Mouse (Mus musculus) gastrocnemius, postnatal 10 days (tissue): ENCODE measurements around the gene Ap2a1. TPM values are rescaled to one million over a fixed set of nuclear protein-coding genes. Genes with fewer than 3 reads are reported as not detected.
"Not testable (repeated sequence)": the region's sequence is repeated elsewhere in the genome, so short reads cannot be mapped to it uniquely, and the experiment has no call there.

Experiments
- DNase-seq: peaks from one replicate; pipeline ENCODE4 v3.0.0; 2021; ENCODE audit warnings: mixed read lengths
- total RNA-seq, 2 experiments: library from RNA; stranded (reverse); gene quantifications; 2 replicates each; pipeline ENCODE4 v1.2.3; 2021

The Ap2a1 gene
- total RNA-seq, 2 experiments from 2014 or later = 59.0 to 65.0 TPM

DNA sequence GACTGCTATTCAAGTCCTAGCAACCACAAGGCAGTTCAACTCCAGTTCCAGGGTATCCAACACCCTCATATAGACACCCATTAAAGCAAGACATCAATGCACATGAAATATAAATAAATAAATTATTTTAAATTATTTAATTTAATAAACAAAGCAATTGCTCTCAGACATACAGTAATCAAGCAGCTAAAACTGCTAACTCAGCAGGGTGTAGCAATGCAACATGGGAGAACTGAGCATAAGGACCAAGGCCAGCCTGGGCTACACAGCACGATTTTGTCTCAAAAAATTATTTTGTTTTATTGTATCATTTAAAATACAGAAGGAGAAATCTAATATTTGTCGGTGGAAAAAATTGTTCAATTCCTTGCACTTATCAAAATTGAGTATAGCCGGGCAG is 35.1 kb downstream of the Ap2a1 start:
- DNase-seq = no peak

DNA sequence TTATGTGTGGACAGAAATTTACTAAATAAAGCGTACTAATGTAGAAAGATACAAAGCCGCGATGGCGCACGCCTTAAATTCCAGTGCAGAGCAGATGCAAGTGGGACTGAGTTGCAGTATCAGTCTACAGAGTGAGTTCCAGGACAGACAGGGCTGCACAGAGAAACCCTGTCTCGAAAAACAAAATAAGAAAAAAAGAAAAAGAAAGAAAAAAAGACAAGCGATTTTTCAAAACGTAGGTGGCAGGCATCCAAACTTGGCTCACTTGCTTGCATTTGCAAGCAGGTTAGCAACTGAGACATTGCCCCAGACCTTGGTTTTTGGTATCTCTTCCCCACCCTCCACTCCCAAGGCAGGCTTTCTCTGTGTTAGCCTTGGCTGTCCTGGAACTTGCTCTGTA is 36.1 kb downstream of the Ap2a1 start:
- no peak for DNase-seq

DNA sequence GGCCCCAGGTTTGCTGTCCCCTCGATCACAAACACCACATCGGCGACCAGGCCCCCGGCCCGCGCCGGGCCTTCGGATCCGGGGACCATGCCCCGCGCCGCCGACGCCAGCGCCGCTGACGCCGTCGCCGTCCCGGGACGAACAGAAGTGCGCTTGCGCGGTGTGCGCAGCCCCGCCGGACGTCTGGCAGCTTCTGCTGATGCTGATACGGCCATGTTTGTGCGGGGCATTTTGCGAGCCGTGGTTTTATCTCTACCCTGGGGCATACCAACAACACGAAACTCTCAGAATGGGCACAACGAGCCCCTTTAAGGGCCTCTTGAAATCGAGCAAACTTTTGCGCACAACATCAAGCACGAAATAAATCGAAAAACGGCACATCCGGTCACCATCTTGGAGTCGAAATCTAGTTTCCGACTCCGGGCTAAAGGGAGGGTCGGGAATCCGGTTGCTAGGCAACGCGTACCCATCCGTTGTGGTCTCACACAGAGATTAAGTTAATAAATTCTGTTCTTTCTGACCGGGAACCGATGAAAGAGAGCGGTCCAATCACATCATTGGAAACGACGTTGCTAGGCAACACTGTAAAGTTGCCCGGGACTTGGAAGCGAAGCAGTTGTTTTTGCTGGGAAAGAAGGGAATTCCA is 36.9 kb downstream of the Ap2a1 start, which contains the start of gene Med25:
Med25 (minus strand) TSS at position 437 of the 646 bp plus-strand sequence.
- peak; percentile 87 for DNase-seq

DNA sequence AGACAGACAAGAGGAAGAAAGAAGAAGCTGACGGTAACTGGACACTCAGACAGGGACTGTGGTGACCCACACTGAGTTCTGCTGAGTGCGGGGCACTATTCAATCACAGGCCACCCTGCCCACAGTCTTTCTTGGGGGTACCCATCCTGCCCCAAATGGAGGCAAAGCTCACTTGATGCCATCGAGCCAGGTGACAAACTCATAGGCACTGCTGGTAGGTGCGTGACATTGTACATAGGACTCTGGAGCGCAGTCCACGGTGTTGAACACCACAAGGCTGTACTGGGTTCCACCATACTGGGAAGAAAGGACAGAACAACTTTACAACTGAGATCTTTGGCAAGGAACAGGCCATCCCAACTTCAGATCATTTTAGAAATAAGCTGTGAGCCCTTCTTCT is 37.7 kb downstream of the Ap2a1 start:
- DNase-seq = no peak

DNA sequence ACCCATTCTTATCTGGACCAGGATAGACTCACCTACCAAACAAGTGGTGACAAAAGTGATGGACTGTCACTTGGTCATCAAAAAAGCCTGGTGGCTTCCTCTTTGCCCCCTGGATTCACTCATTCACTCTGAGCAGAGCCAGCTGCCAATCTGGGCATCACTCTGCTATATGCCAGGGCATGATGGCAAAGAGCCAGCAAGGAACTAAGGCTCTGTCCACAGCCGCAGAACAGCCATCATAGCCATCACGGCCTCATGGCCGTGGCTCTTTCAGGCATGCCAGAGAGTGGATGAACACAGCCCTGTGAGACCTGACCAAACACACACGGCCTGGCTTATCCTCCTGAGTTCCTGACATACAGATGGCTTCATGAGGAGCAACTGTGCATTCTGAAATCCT is 38.6 kb downstream of the Ap2a1 start:
- no peak for DNase-seq

DNA sequence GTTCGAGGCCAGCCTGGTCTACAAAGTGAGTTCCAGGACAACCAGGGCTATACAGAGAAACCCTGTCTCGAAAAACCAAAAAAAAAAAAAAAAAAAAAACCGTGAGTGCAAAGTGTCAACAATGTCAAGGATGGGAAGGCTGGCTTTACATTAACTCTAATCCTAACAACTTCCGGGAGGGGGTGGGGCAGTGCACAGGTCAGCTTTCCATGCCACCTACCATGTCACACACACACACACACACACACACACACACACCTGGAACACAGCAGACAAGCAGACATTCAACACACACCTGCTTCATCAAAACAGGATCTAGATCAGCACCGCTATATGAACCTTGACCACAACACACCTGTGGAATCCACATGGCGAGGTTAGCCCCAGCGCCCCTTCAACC is 39.1 kb downstream of the Ap2a1 start:
- DNase-seq = no peak

DNA sequence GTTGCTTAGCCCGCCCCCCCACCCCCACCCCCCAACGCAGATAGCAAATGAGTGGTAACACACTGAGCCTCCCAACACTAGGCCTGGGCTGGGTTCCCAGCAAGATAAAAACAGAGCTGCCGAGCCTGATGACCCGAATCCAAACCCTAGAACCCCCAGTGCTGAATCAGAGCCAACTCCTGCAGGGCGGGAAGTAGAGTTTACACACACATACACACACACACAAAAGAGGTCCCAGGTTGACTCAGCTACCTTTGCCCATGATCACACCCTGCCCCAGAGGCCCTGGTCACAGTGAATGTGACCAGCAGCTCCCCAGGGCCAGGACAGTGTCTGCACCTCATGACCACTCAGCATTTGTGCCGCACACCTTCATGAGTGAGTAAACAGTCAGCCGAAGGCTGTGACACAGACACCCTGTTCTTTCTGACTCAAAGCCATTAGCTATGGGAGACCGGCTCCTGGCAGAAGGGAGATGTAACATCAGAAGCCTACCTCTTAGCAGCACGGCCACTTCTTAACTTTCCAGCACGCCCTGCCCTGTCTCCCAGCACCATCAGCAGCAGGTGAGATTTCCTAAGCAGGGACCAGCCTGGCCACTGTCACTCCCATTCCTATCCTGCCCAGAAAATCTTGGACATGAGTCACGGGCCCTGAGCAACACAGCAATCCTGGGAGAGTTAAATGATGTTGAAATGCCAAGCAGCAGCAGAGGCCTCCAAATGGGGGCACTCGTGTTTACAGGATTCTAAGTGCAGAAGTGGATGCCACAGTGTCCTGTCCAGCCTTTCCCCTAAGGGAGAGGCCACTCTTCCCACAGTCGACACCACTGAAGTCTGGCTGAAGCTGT is 40.8 kb downstream of the Ap2a1 start:
- DNase-seq = no peak

DNA sequence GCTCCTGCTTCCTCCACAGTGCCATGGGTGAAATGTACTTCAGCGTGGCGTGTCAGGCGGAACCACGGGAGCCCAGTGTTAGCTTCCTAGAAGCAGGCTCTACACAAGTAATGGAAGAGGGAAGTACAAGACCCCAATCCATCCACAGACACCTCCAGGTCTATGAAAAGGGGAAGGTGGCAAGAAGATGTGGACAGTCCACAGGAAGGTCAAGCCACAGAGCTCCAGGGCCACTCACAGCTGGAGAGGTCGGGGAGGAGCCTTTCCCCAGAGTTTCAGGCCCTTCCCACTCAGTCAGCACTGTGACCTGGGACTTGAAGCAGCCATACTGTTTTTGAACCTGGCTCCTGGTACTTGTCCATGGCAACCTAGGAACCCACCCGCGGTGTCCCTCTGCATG is 42.3 kb downstream of the Ap2a1 start:
- no peak for DNase-seq

DNA sequence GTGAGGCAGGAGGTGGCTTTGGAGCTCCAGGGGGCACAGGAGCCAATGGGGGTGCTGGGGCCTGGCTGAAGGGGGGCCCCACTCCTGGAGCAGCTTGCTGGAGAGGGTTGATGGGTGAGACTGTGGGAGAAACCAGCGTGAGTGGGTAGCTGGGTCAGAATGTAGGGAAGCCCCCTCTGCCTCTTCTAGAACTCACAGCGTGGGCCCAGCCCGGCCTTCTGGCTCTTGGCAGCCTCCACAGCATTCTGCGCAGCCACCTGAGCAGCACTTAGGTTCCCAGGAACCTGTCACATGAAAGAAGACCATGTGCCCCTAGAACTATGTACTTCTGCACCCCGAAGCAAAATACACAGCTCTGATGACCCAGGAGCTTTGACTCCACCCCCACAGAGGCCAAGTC is 44.7 kb downstream of the Ap2a1 start:
- DNase-seq = no peak

DNA sequence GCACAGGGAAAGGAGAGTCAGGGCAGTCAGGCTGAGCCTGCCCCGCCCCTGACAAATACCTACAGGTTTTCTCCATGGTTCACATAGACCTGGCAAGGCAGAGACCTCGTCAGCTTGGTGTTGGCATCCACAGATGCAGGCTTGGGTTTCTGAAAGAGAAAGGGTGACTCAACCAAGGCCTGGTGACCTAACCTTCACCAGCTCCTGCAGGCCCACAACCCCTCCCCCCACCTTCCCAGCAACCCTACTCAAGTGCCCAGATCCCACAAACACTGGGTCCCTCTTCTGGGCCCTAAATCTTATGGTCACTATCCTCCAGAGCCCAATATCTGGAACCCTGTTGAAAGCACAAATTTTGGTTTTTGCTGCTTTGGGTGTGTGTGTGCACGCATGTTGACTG is 46.3 kb downstream of the Ap2a1 start:
- no peak for DNase-seq

DNA sequence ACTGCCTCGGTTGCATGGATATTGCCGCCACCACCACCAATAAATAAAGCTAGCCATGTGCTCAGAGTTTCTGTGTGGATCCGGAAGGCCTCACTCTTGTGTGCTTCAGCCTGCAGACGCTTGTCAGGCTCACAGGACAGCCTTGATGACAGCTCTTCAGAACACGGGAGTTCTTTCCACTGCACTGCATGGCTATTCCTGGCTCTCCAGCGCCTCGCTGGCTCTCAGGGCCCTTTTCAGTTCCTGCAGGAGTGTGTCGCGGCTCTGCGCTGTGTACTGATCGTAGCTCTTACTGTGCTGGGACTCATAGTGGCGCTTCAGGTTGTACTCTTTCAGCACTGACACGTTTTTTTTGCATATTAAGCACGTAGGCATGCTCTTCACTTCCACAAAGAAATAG is 51.5 kb downstream of the Ap2a1 start:
- DNase-seq = no peak

DNA sequence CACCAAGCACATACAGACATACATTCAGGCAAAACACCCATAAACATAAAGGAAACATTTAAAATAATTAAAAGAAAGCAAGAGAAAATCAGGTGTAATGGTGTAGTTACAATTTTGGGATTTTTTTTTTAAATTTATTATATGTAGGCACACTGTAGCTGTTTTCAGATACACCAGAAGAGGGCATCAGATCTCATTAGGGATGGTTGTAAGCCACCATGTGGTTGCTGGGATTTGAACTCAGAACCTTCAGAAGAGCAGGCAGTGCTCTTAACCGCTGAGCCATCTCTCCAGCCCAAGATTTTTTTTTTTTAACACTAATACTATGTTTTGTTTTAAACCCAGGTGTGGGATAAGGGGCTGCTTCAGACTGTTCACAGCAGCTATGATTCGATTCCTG is 57.5 kb downstream of the Ap2a1 start:
- DNase-seq = not testable (repeated sequence)

DNA sequence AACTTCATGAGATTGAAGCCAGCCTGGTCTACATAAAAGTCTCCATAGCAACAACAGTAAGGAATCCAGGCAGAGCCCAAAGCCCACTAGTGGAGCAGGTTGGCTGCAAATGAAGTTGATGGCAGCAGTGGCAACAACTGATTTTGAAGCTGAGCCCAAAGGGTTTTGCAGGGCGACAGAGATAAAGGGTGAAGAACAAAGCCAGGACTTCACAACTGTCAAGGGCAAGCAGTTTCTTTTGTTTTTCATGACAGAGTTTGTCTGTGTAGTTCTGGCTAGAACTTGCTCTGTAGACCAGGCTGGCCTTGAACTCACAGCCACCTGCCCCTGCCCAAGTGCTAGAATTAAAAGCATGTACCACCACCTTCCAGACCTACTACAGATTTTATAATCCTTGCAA is 58.1 kb downstream of the Ap2a1 start:
- DNase-seq = no peak

DNA sequence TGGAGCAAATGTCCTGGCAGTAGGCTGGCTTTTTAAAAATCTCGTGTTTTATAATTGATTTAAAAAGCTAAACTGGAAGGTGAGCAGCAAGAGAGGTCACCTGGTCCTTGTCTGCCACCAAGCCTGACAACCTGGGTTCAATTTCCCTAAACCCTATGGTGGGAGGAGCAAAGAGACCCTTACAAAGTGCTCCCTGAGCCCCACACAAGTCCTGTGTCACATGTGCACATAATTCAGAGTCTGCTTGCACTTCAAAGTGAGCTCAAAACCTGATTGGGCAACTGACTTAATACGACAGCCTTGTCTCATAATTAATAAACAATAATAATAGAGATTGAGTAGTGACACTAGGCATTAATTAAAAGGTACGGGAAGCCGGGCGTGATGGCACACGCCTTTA is 58.7 kb downstream of the Ap2a1 start:
- DNase-seq = no peak

DNA sequence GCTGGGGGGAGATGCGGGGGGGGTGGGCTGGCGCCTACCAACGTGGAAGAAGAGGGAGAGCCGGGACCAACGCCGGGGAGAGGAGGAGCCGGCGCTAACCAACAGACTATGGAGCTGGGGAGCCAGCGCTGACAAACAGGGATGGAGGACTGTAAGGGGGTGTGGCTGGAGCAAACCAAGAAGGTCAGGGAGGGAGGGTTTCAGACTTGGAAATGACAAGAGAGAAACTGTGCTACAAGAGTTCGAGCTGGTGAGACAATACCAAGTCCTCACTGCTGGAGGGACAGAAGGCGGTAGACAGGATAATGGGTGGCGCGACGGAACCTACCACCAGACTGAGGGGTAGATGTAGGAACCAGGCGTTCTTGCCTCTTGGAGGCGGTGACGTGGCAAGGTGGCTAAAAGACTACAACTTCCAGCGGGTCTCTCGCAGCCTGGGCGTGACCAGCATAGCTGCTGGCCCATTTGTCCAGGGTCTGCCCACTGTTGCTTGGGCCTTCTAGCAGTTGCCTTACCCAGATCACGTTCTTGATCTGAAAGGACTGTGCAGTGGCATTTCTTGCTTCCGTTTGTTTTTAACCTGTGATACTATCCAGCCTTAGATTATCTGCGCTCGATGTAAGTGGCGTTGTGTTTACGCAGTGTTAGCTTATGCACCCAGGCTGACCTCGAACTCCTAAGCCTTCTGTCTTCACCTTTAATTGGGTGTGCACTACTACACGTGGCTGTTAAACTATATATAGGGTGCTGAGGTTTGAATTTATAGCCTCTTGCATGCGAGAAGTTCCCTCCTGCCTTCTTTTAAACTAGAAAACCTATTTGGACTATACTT is 59.4 kb downstream of the Ap2a1 start, which contains the start of gene Ptov1:
Ptov1 (minus strand) TSS at position 92 of the 832 bp plus-strand sequence.
- peak; percentile 88 for DNase-seq

DNA sequence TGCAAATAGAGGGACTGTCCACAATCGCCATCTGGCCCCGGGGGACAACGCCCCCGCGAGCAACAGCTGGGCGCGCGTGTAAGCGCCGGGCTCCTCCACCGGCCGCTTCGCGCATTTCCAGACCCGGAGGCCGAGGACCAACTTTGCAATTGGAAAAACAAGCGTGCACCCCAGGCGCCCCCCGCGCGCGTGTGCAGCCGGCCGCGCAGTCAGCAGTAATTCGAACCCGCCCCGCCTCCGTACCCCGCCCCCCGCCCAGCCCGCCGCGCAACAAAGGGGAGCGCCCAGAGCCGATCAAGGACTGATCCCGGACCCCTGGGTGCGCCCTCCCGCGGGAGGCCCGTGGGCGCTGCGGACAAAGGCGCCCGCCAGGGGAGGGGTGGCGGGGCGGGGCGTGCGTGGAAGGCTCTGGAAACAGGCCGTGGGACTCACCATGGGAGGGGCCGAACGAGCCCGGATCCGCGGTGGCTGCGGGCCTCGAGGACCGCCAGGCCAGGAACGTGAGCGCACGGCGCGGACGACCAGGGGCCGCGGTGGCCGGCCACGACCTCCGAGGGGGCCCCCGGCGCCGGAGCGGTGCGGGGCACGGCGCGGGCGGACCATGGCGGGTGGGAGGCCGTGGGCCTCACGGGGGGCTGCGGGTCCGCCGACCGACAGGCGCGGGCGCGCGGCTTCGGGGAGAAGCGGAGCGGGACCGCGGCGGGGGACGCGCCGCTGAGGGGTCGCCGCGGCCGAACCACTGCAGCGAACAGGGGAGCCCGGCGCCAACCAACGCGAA is 60.2 kb downstream of the Ap2a1 start:
- peak; percentile 73 for DNase-seq

DNA sequence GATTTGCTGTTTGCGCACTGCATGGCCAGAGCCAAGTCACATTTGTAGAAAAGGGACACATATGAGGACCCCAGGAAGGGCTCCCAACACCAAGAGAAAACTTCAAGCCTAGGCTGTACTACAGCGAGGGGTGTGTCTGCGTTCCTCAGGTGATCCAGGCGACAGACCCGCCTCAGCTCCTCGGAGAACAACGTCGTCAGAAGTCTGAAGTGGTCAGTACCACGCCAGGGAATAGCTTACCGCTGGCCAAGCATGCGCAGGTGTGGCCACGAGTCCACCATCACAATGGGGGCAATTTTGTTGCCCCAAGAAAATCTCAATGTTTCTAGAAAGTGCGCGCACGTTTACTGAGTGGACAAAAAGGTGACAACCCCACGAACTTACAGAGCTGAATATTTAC is 60.8 kb downstream of the Ap2a1 start:
- no peak for DNase-seq

DNA sequence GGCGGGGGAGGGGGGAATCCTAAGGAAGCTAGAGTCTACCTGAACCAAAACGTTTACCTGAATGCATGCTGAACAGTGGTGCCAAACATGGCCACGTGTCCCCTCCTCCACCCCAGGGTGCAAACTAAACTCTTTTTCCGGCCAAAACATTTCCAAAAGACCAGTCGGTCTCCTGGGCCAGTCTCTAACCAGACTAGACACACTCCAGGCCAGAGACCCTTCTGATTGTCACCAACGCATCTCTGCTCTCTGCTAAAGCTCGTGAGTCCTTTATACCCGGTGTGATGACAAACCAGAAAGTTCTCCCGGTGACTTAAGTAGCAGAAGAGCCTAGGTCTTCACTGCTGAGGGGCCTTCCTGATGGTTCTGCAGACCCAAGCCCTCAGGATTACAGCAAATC is 61.5 kb downstream of the Ap2a1 start:
- DNase-seq = no peak

DNA sequence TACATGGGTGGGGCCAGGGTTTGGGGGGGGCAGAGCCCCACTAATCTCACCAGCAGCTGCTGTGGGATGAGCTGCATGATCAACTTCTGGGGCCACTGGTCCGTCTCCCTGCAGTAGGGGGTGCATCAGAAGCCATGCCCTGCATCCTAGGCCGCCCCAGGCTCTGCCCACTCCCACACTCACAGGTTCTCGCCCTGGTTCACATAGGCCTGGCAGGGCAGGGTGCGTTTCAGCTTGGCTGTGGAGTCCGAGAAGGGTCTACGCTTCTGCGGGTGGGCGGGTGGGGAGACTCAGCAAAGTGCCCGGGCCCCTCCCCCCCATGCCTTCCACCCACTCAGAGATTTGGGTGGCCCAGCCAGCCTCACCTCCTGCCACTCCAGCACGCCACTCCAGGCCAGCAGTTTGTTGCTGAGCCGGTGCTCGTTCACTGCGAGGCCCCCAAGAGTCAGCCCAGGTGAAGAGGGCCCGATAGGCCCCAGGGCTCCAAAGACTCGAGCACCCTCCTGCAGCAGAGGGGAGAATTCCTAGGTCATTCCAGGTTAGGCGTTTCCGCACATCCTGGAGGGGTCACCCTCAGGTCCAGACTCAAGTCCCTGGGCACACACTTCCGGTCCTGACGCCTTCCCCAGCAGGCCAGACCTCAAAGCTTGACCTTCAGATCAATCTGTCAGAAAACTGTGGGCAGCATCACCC is 62.1 kb downstream of the Ap2a1 start:
- DNase-seq = no peak

DNA sequence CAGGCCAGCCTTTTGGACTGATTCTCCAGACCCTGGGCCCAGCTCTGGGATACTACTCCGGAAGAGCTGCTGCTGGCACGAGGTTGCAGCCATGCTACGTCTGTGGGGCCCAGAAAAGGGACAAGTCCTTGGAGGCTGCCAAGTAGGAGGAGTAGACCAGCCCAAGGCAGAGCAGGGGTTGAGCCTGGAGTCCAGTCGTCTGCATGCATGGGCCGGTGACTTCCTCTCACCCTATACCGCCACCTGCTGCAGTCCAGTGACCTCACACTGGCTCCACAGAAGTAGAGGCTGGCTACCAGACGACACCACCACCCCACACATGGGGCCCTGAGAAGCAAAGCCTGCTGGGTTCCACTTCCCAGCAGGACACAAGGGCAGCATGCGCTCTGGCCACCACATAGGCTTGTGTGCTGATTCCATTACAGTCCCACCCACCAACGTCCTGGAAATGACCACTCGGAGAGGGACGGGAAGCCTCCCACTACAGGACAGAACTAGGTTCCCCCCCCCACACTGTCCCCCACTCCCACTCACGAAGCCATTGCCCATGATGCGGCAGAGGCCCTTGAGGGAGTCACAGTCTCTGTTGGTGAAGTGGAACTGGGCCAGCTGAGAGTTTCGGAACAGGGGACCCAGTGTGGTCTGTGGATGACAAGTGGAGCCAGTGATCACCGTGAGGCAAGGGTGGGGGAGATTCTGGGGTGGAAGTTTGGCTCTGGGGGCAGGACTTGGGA is 62.9 kb downstream of the Ap2a1 start:
- peak; percentile 57 for DNase-seq
